Mouse (Mus musculus): ENCODE measurements around the gene Arl5a. TPM values are rescaled to one million over a fixed set of nuclear protein-coding genes. Genes with fewer than 3 reads are reported as not detected.

Arl5a gene
- total and polyA plus RNA-seq, 2 experiments from 2014 or later = 27.8 to 56.5 TPM

DNA sequence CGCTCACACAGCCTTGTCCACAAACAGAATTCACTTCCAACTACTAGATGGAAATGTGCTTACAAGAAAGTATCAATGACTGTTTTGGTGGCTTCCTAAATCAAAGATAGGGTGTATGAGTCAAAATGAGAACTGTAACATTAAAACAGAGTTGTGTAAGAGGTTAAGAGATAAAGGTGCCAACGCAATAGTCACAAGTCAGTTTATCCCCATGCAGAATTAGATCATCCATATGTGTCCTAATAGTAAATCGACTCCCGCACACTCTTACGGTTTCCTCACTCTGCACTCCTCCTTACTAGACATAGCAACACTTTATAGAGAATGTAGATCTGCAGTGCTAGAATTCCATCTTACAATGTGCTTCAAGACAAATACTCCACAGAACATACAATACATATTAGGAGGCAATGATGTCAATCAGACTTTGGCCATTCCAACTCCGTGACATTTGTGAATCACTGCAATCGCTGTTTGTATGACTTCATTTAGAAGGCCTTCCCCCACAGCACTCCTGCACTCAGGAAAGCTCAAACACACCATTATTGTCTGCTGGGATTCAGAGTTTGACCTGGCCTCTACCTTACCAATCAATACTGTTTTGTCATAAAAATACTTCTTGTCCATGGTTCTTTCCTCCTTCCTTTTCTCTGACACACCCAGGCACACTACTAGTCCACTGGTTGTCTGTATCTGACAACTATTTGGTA is 4.5 kb downstream of the Arl5a start:
- no peak for ATAC-seq (ENCODE audit: low FRiP score)
- H3K36me3 ChIP-seq (ENCODE audit: insufficient read depth, low read length) = peaks cover 8% of the 10 kb centered on the region; the same call in 1 of the 2 replicates
- H3K4me1 ChIP-seq (ENCODE audit: insufficient read depth, low read length) = peaks cover 16% of the 10 kb centered on the region; the same call in 1 of the 2 replicates
- 91% methylated on average over 7 of the region's 7 CpGs for WGBS
- H3K27ac ChIP-seq (ENCODE audit: low read depth, low read length) = no peak overlapping the region
- no peak for DNase-seq (ENCODE audit: low spot score)
- TF ChIP-seq CTCF (IDR thresholded peaks at IDR 0.05) = no peak
- no peaks in the 10 kb centered on the region for H3K27me3 ChIP-seq (ENCODE audit: insufficient read depth, low read length)
- no peaks in the 10 kb centered on the region for H3K9me3 ChIP-seq (ENCODE audit: low read length)
- H3K4me2 ChIP-seq (ENCODE audit: low read depth, low read length, poor library complexity, severe bottlenecking) = no peak overlapping the region
- H3K9ac ChIP-seq (replicated peaks; ENCODE audit: low read length, poor library complexity, severe bottlenecking) = no peak overlapping the region
- H3K4me3 ChIP-seq (ENCODE audit: low read depth, low read length) = no peak overlapping the region

DNA sequence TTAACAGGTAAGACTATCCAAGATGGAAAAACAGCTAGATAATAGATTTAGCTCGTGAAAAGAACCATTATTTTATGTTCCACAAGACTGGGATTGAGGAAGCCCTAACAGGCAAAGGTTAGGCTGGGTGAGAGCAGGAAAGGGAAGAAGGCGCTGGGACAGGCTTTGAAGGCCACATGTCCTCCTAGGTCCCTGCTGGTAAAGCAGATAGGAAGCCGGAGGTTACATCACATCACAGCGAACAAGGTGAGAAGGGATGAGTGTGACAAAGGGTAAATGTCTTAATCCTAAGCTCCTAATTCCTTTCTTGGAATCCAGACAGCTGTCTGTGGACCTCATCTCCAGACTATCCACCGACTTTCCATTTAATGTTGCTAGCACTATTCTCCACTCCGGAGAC is 5.4 kb downstream of the Arl5a start:
- no peak for TF ChIP-seq CTCF (IDR thresholded peaks at IDR 0.05)
- H3K27me3 ChIP-seq (ENCODE audit: insufficient read depth, low read length) = no peaks in the 10 kb centered on the region
- WGBS = 83% methylated on average over 6 of the region's 6 CpGs
- peaks cover 16% of the 10 kb centered on the region; the same call in 1 of the 2 replicates for H3K4me1 ChIP-seq (ENCODE audit: insufficient read depth, low read length)
- H3K9ac ChIP-seq (replicated peaks; ENCODE audit: low read length, poor library complexity, severe bottlenecking) = no peak overlapping the region
- no peak for DNase-seq (ENCODE audit: low spot score)
- H3K4me2 ChIP-seq (ENCODE audit: low read depth, low read length, poor library complexity, severe bottlenecking) = no peak overlapping the region
- no peak overlapping the region for H3K4me3 ChIP-seq (ENCODE audit: low read depth, low read length)
- H3K36me3 ChIP-seq (ENCODE audit: insufficient read depth, low read length) = peaks cover 8% of the 10 kb centered on the region; the same call in 1 of the 2 replicates
- ATAC-seq (ENCODE audit: low FRiP score) = no peak
- no peaks in the 10 kb centered on the region for H3K9me3 ChIP-seq (ENCODE audit: low read length)
- no peak overlapping the region for H3K27ac ChIP-seq (ENCODE audit: low read depth, low read length)

DNA sequence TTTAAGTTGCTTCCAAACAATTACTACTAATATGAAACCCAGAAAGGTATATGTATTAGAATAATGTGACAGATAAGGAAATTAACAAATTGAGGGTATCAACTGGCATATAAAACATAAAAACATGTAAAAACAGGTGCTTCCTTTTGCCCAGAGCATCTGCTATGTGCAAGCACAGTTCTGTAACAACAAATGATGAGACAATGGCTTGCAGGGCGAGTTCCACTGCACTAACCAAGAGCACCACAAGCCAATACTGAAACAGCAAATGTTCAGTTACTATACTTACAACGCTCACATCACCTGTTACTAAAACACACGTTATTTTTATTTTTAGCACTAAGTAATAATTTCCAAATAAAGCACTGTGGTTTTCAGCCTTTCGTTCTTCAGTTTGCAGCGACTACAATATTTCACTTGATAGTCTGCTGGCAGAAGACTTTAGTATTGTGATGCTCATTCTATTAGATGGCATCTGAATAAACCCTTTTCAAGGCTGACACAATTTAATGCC is 12.1 kb downstream of the Arl5a start:
- Histone ChIP-seq H3K27ac (ENCODE audit: low read depth, low read length) (no peak overlapping the region), H3K9ac (replicated peaks; ENCODE audit: low read length, poor library complexity, severe bottlenecking) (no peak overlapping the region), H3K9me3 (ENCODE audit: low read length) (peaks cover 6% of the 10 kb centered on the region; the same call in 1 of the 2 replicates), H3K4me1 (ENCODE audit: insufficient read depth, low read length) (no peaks in the 10 kb centered on the region), H3K36me3 (ENCODE audit: insufficient read depth, low read length) (peaks cover 42% of the 10 kb centered on the region), H3K4me3 (ENCODE audit: low read depth, low read length) (no peak overlapping the region), H3K27me3 (ENCODE audit: insufficient read depth, low read length) (no peaks in the 10 kb centered on the region), H3K4me2 (ENCODE audit: low read depth, low read length, poor library complexity, severe bottlenecking) (no peak overlapping the region)
- no peak for ATAC-seq (ENCODE audit: low FRiP score)
- WGBS = 96% methylated on average over 5 of the region's 5 CpGs
- no peak for DNase-seq (ENCODE audit: low spot score)
- TF ChIP-seq CTCF (IDR thresholded peaks at IDR 0.05) = no peak

DNA sequence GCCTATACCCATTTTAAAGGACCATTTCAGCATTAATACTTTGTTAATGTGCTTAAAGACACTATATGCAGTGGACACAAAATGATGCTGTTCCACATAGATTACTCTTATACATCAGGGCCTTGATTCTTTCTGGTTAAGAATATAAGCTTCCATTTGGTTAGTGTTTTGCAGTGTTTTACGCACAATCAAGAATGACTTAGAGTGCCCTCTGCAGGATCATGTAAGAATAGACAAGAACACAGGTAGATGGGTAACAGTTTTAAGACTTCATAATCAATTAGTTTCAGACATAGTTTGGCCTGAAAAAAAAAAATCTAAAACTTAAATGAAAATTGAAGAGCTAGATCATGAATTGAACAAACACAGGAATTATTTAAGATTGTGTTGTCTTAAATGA is 18.2 kb downstream of the Arl5a start:
- H3K27ac ChIP-seq (ENCODE audit: low read depth, low read length) = no peak overlapping the region
- no peaks in the 10 kb centered on the region for H3K27me3 ChIP-seq (ENCODE audit: insufficient read depth, low read length)
- peak; percentile 65 for TF ChIP-seq CTCF (IDR thresholded peaks at IDR 0.05)
- no peaks in the 10 kb centered on the region for H3K4me1 ChIP-seq (ENCODE audit: insufficient read depth, low read length)
- DNase-seq (ENCODE audit: low spot score) (peak; percentile 26), ATAC-seq (ENCODE audit: low FRiP score) (no peak)
- 90% methylated on average over 1 of the region's 1 CpGs for WGBS
- H3K9ac ChIP-seq (replicated peaks; ENCODE audit: low read length, poor library complexity, severe bottlenecking) = no peak overlapping the region
- peaks cover 6% of the 10 kb centered on the region; the same call in 1 of the 2 replicates for H3K9me3 ChIP-seq (ENCODE audit: low read length)
- no peak overlapping the region for H3K4me2 ChIP-seq (ENCODE audit: low read depth, low read length, poor library complexity, severe bottlenecking)
- H3K4me3 ChIP-seq (ENCODE audit: low read depth, low read length) = no peak overlapping the region
- peaks cover 36% of the 10 kb centered on the region for H3K36me3 ChIP-seq (ENCODE audit: insufficient read depth, low read length)

DNA sequence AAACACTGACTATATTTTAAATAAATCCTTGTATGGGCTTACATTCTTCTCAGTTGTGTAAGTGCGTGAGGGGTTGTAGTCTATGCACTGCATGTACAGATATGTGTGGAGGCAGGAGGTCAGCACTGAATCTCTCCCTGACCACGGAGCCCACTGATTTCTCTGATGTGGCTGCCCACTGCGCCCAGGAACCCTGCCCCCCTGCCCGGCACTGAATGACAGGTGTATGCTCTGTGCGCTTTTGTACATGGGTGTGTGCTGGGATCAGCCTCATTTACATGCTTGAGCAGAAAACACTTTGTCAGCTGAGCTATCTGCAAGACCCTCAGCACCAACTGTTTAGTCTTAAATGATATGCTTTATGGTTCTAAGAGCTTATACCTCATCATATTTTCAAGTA is 19.5 kb downstream of the Arl5a start:
- H3K4me2 ChIP-seq (ENCODE audit: low read depth, low read length, poor library complexity, severe bottlenecking) = no peak overlapping the region
- no peaks in the 10 kb centered on the region for H3K27me3 ChIP-seq (ENCODE audit: insufficient read depth, low read length)
- WGBS = 95% methylated on average over 5 of the region's 5 CpGs
- H3K9ac ChIP-seq (replicated peaks; ENCODE audit: low read length, poor library complexity, severe bottlenecking) = no peak overlapping the region
- no peaks in the 10 kb centered on the region for H3K4me1 ChIP-seq (ENCODE audit: insufficient read depth, low read length)
- peaks cover 24% of the 10 kb centered on the region for H3K36me3 ChIP-seq (ENCODE audit: insufficient read depth, low read length)
- TF ChIP-seq CTCF (IDR thresholded peaks at IDR 0.05) = no peak
- ATAC-seq (ENCODE audit: low FRiP score) = no peak
- H3K27ac ChIP-seq (ENCODE audit: low read depth, low read length) = no peak overlapping the region
- H3K4me3 ChIP-seq (ENCODE audit: low read depth, low read length) = no peak overlapping the region
- peaks cover 2% of the 10 kb centered on the region; the same call in 1 of the 2 replicates for H3K9me3 ChIP-seq (ENCODE audit: low read length)
- DNase-seq (ENCODE audit: low spot score) = no peak

DNA sequence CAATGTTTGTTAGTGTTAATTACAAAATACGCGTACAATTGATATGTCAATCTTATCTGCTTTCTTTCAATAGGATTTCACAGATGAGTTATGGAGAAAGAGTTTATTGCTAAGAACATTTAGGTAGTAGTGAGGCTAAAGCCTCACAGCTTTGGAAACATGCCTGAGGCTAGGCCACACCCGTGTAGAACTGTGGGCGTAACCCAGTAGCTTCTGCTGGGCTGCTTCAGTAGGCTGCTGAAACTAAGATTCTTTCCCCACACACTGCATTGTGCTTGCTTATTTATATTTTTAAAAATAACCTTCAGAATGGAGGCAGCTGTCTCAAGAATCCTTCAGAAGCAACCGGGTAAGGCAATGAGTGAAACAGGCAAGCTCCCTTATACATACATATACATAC is 30.2 kb downstream of the Arl5a start:
- Histone ChIP-seq H3K36me3 (ENCODE audit: insufficient read depth, low read length) (no peaks in the 10 kb centered on the region), H3K27me3 (ENCODE audit: insufficient read depth, low read length) (no peaks in the 10 kb centered on the region), H3K4me2 (ENCODE audit: low read depth, low read length, poor library complexity, severe bottlenecking) (no peak overlapping the region), H3K27ac (ENCODE audit: low read depth, low read length) (no peak overlapping the region), H3K4me3 (ENCODE audit: low read depth, low read length) (no peak overlapping the region), H3K4me1 (ENCODE audit: insufficient read depth, low read length) (no peaks in the 10 kb centered on the region), H3K9ac (replicated peaks; ENCODE audit: low read length, poor library complexity, severe bottlenecking) (no peak overlapping the region), H3K9me3 (ENCODE audit: low read length) (no peaks in the 10 kb centered on the region)
- WGBS = 90% methylated on average over 5 of the region's 5 CpGs
- TF ChIP-seq CTCF (IDR thresholded peaks at IDR 0.05) = no peak
- DNase-seq (ENCODE audit: low spot score) (no peak), ATAC-seq (ENCODE audit: low FRiP score) (no peak)

All from midbrain, postnatal 0 days (tissue).